Mouse (Mus musculus): ENCODE measurements around the gene Ralgds. TPM values are rescaled to one million over a fixed set of nuclear protein-coding genes. Genes with fewer than 3 reads are reported as not detected.

Gene Ralgds
- total RNA-seq, 2 experiments from 2014 or later: 82.7 to 82.8 TPM

DNA sequence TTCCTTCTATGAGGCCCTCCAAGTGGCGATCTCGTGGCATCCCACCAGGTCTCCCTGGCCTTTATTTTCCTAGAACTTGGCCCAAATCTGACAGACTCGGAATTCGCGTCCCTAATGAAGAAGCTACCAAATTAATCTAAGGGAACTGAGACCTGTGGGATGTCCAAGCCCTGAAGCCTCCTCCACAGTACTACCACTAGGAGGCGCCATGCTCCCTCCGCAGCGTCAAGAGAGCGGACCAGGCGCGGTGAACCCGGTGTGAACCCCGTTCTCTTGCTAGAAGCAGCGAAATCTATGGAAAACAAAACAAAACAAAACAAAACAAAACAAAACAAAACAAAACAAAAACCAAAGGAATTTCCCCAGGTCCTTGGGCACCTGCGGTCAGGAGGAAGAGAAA lies 79.9 kb downstream of the Ralgds start:
- DNase-seq (ENCODE audit: low spot score in 2 of 2): no peak
- intact Hi-C loops (cut with DNase I): loop anchor here (2.0 kb wide), 1 partner anchor 30 kb away; no protein-coding TSS in a partner anchor

DNA sequence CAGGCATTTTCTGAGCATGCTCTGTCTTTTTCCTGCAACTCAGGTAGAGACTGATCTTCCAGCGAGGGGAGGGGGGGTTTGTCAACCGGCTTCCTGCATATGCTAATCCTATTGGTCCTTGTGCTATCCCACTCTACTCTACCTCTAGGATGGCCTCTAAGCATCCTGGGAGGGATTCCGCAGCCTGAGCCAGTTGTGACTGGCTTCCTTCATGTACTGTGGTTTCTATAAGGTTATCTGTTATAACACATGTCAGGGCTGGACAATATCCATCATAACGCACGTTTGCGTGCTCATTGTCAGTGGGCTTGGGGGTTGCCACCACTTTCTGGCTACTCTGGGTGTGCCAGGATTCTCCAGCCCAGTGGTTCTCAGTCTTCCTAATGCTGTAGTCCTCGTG lies 83.1 kb downstream of the Ralgds start:
- intact Hi-C loops (cut with DNase I): no loop called here
- no peak for DNase-seq (ENCODE audit: low spot score in 2 of 2)

DNA sequence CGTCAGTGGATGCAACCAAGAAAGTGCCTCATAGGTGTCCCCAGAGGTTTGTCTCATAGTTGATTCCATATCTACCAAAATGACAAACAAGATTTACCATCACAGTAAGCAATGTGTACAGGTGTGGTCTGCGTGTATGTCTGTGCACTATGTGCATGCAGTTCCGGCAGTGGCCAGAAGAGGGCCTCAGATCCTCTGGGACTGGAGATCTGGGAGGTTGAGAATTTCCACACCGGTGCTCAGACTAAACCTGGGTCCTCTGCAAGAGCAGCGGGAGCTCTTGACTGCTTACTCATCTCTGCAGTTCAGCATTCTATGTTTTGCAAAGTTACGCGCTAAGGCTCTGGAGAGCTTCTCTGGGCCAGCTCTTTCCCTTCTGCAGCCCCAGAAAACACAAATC lies 84.1 kb downstream of the Ralgds start:
- DNase-seq (ENCODE audit: low spot score in 2 of 2): no peak
- intact Hi-C loops (cut with DNase I): no loop called here

DNA sequence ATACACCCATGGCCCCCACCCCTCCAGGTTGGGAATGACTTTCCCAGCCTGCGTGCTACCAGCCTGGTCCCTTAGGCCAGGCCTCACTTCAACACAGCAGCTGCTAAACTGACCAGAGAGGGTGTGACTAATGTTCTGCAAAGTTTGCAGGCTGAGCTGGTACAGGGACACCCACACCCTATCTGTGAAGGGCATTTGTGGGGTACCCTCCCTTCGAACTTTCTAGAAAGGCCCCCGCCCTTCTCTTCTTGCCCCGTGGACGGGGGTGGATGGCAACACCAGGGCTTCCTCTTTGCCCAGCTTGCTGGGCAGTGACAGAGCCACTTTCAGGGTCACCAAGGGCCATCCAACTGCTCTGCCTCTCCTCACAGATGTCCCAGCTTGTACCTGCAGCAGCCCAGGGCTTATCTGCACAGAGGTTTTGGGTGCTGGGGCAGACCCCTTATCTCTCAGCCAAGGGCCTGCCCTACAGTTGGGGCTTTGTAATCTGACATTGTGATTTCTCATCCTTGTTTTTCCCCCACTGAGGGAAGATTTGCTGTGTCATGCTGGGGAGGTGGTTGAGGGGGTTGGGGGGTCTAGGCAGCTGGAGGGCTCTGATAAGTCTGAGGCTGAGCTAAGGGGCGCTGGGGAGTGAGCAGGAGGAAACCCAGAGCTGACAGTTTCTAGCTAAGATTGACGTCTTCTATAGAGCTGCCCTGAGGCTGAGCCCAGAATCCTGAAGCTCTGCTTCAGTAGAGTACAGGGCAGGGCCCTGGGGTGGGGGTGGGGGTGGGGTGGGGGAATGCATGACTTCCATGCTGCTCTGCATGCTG lies 85.0 kb downstream of the Ralgds start:
- no peak for DNase-seq (ENCODE audit: low spot score in 2 of 2)
- intact Hi-C loops (cut with DNase I): no loop called here

DNA sequence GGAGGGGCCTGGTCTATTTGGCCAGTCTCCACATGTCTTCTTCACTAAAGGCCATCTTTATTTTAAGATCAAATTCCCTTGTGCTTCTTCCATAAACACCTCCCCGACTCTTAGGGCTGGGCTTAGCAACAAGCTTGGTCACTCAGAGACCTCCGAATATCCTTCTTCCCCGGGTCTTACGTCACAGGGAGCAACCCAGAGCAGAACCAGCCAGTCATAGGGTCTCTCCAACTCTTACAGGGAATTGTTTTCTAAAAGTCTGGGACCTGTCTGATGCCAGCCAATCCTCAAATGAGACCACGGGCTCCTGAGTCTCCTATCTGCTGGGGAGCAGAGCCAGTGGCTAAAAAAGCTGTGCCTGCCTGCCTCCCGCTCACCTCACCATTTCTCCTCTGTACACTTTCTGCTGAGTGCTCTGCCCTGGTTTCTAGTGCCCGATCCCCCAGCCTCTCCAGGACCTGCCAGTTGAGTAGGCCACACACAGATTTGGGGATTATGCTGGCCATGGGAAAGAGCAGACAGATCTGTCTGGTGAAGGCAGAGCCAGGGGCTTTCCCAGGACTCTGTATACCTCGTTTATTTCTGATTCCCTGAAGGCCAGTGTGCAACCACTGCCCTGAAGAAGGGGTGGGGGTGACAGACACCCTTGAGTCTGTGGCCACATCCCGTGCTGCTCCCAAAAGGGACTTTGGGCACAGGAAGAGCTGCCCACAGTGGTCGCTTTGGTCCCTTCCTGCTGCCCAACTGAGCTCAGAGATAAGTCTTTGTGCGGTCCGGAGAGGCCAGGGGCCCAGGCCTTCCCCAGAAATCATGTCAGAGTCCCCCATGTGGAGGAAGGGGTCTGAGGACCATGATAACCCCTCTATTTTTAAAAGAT lies 86.0 kb downstream of the Ralgds start:
- no peak for DNase-seq (ENCODE audit: low spot score in 2 of 2)
- intact Hi-C loops (cut with DNase I): no loop called here

DNA sequence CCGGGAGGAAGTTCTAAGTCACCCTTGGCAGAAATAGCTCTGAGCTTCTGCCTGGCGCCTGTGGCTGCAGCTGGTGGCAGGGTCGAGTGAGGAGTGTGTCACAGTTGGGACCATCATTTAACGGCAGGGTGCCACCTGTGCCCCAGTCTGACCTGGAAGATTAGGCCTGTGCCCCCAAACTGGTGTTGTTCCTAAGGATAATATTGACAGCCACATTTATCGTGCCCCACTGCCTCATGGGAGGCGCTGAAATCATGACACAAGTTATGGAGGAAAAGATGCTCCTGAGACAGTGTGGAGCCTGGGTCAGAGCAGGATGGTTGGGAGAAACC lies 86.6 kb downstream of the Ralgds start:
- intact Hi-C loops (cut with DNase I): no loop called here
- no peak for DNase-seq (ENCODE audit: low spot score in 2 of 2)

DNA sequence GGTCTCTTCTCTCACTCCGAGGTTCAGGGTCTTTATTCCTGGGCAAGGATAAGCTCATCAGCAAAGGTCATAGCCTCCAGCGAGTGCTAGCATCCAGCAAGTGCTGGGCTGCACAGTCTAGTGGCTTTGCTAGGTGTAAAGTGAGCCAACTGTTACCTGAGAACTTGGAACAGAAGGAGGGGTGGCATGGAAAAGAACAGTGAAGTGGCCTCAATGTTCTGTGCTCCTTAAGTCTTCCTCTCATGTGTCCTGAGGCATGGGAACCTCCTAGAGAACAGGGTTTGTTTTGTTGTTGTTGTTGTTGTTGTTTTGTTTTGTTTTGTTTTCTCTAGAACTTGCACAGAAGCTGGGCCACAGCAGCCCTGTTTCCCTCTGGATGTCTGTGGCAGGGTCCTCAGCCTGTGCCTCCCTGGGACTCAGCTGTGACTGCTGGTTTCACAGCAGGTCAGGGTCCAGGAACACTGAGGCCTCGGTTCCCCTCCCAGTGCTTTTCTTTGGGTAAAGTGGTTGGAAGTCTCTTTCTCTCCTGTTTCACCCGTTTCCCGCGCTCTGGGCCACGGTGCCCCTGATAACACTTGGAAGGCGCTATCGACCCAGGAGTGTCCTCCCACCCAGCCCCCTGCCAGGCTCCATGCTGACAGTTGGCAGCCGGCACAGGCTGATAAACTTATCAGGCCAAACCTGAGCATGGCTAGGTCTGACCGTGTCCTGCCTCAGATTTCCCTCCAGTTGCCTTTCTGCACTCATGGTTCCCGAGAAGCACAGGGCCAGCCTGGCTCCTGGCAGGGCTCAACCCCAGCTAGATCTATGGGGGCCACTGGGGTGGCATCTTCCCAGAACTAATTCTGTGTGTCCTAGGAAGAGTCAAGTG lies 89.0 kb downstream of the Ralgds start:
- no peak for DNase-seq (ENCODE audit: low spot score in 2 of 2)
- intact Hi-C loops (cut with DNase I): no loop called here

Other genes with a start within 250 kb of the Ralgds start
- 10 to 100 TPM; 26.8 to 30.3 TPM for gene Ppp1r26, start 66.3 kb upstream of the Ralgds start, total RNA-seq (2021)
- 1 to 10 TPM; 4.0 to 5.1 TPM for gene 1700007K13Rik, start 46.8 kb upstream of the Ralgds start, total RNA-seq (2021)
- gene Mrps2, start 45.1 kb upstream of the Ralgds start, total RNA-seq (2021): 10 to 100 TPM; 35.4 to 39.0 TPM
- 1 to 10 TPM; 1.6 to 3.3 TPM for gene Gbgt1, start 16.2 kb upstream of the Ralgds start, total RNA-seq (2021)
- gene Gm10134, start 7.0 kb upstream of the Ralgds start, total RNA-seq (2021): 1 to 10 TPM; 1.7 TPM
- gene Cel, start 50.3 kb downstream of the Ralgds start, total RNA-seq (2021): not detected
- 10 to 100 TPM; 17.9 to 18.6 TPM for gene Gtf3c5, start 70.6 kb downstream of the Ralgds start, total RNA-seq (2021)
- gene Gfi1b, start 108.9 kb downstream of the Ralgds start, total RNA-seq (2021): not detected
- gene Tsc1, start 128.1 kb downstream of the Ralgds start, total RNA-seq (2021): 10 to 100 TPM; 48.4 to 60.7 TPM
- not detected for gene Spaca9, start 186.6 kb downstream of the Ralgds start, total RNA-seq (2021)
- 1 to 10 TPM; 1.6 to 1.7 TPM for gene Ak8, start 187.0 kb downstream of the Ralgds start, total RNA-seq (2021)